Mouse (Mus musculus): ENCODE measurements around the gene Spib.
A peak's percentile ranks its signal among the peaks of the same experiment; 100 is the strongest.

Spib gene

GRCm38 (mm10) chr7:44548497-44549087, 16.7 kb upstream of the Spib start, which contains the start of gene Pold1:
Gene Pold1 (minus strand): TSS chr7:44548849.
- DNase-seq (ENCODE audit: low spot score), result peak; percentile 99

GRCm38 (mm10) chr7:44547725-44548124, 15.9 kb upstream of the Spib start:
- DNase-seq (ENCODE audit: low spot score), result no peak

DNA sequence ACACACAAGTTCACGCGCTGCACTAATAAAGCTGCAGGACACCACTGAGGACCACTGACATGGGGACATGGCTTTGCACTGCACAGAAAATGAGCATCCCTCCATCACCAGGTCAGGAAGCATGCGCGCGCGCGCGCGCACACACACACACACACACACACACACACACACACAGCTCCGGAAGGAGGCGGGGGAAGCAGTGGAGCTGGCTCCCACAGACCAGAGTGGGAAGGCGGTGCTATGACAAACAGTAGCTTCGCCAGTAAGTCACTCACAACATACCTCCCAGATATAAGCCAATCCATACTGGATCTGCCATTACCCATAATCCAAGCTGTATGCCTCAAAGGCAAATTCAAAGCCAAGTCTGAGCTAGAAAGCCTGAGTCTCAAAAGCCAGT, 15.2 kb upstream of the Spib start:
- no peak for DNase-seq (ENCODE audit: low spot score)

GRCm38 (mm10) chr7:44546274-44546673, 14.4 kb upstream of the Spib start:
- no peak for DNase-seq (ENCODE audit: low spot score)

DNA sequence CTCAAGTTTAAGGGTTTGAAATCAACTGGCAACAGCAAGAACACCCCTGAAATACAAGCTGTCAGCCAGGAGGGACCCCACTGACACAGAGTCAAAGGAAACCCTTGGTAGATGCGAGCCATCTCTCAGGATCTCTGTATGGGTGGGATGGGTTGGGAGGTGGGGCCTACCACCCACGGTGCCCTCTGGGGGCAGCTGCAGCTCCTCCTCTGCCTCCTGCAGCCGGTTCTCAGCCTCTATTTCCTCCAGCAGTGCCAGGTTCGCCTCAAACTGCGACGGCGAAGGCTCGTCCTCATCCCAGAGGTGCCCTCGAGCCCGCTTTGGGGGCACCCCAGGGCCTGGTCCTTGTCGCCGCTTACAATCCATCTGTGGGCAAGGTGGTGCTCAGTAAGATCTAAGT, 11.2 kb upstream of the Spib start:
- DNase-seq (ENCODE audit: low spot score), result no peak

- DNase-seq (ENCODE audit: low spot score), result no peak
Measured at GRCm38 (mm10) chr7:44542555-44542954, 10.7 kb upstream of the Spib start.

DNA sequence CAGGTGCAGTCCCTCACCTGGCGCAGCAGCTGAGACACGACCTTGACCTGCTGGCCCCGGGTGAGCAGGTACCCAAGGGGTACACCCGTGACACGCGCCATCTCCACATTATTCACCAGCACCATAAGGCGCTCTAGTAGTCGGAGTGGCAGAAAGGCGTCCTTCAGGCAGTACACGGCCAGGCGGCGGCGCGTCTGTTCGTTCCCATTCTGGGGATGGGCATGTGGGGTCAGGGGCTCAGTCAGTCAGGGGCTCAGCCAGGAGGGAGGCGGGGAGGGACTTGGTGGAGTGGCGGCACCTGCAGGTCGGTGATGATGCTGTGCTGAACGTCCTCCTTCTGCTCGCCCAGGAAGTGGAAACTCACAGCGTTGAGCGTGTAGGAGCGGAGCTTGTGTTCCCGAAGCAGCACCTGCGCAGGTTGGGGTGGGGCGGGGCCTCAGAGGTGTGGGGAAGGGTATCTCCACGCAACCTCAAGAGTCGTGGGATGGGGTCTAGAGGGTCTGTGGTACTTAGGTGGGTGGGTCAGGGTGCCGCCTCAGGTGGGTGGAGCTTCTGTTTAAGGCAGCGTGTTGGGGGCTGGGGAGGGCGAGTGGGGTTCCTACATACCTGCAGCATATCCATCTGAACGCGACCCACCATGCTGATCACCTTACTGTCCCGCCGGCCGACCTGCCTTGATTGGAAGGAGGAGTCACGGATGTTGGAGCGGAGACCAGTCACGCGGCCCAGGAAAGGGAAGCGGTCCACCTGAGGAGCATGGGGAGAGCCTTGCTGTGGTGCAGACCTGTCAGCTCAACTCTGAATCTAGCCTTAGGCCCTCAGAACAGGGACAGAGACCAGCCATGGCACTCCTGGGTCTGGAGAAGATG, 7.1 kb upstream of the Spib start:
- no peak for DNase-seq (ENCODE audit: low spot score)

DNA sequence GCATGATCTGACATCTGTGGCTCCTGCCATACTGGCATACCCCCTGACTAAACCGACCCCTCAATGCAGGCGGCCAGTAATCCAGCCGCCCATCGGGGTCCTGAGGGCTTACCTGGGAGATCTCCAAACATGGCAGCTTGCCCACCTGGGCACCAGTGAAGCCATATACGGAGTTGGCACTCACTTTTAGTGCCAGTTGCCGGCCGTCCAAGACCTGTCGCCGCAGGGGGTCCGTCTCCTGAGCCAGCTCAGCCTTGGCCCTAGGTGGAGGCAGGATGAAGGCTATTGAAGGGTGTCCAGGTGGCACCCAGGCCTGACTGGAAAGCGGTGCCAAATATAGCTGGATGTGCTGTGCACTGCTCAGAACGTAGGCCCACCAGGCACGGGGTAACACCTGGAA, 5.6 kb upstream of the Spib start:
- no peak for DNase-seq (ENCODE audit: low spot score)

DNA sequence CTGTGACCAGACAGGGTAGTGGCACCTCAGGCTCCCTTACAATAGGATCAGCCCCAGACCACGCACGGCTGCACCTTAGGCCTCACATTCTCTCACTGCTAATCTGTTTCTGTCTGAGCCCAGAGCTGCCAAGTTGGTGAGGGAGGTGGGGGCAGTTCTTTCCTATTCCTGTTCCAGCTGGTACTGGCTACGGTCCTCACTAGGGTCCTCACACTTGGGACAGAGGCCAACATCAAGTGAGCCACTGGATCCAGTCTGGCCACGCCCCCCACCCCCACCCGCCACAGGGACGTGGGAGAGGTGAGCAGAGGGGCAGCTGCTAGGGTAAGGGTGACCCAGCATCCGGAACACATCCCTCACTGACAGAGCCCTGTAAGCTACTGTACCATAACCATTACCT, 5.1 kb upstream of the Spib start:
- no peak for DNase-seq (ENCODE audit: low spot score)

- no peak for DNase-seq (ENCODE audit: low spot score)
Measured at GRCm38 (mm10) chr7:44536590-44536968, 4.7 kb upstream of the Spib start.

DNA sequence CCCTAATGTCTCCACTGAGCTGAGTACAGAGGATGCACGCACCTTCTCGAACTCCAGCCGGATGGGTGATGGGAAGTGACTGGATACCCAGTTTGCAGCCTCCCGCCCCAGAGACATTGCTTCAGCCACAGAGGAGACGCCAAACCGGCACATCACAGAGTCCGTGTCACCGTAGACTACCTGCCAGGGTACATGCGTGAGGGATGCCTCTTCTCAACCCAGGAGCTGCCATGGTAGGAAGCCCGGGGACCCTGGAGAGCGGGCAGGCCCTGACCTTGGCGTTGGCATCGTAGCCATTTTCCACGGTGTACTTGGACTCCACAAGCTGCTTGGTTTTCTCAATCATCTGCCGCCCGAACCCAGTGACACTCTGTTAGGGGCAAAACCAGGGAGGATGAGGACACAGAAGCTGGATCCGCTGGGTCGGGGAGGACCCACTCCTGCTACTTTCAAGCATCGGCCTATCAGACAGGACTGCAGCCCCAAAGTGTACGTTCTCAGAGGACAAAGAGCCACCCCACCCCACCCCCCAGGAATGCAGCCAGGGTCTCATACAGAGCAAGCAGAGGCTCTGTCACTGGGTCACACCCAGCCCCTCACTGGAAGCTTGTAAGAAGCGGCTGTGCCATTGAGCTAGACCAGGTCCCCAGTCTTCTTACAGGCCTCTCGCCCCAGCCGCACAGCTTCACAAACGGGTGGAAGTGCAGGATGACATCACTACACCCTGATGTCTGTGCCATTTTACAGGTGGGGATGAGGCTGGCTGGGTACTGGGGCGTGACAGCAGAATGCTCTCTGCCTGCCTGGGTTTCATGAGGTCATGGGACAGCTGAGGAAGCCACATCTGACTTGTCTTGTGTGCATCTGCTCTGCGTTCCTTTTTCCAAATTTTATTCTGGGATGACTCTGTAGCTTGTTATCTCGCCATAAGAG, 4.1 kb upstream of the Spib start:
- DNase-seq (ENCODE audit: low spot score), result no peak

DNA sequence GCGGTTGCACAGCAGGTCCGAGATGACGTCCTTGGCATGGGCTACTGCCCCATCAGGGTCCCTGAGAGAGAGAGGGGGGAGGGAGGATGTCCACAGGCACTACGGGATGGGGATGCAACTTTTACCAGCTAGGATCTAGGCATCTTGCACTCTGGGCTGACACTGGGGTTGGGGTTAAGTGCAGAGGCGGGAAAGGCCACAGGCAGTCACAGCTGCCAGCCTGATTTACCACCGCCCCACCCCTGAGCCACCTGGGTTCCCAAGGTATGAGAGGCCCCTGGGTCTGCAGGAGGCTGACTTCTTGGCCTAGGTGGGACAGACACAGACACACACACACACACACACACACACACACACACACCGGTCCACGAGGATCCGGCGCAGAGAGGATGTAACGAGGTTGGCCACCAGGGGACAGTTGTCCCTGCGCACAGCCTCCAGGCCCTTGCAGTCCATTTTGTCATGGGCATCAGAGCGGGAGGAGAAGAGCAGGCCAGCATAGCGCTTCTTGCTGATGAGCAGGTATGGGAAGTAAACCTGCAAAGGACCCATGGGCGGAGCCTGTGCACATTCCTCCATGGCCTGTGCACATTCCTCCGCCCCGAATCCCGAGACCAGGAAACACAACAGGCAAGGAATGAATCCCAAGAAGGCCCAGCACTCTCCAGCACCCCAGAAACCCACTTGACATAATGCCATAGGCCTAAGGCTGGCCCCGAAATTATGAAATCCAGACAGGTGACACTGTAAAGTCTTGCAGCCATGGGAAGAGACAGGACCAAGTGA, 3.0 kb upstream of the Spib start:
- DNase-seq (ENCODE audit: low spot score), result no peak

GRCm38 (mm10) chr7:44534242-44534641, 2.4 kb upstream of the Spib start:
- DNase-seq (ENCODE audit: low spot score), result no peak

DNA sequence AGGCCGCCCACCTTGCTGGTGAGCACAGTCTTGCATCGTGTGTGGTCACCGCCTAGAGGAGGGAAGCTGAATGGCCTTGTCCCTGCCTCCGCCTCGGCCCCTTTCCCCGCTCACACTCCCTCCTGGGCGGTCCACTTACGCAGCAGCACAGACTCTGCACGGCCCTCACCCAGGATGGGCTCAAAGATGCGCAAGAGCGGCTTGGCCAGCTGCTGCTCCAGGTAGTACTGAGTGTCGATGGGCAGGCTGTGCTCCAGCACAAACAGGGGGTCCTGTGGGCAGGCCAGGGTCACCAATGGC, 1.8 kb upstream of the Spib start:
- DNase-seq (ENCODE audit: low spot score), result no peak

GRCm38 (mm10) chr7:44532918-44533745, 1.3 kb upstream of the Spib start:
- no peak for DNase-seq (ENCODE audit: low spot score)

GRCm38 (mm10) chr7:44531207-44531606, 664 bp downstream of the Spib start:
- no peak for DNase-seq (ENCODE audit: low spot score)

DNA sequence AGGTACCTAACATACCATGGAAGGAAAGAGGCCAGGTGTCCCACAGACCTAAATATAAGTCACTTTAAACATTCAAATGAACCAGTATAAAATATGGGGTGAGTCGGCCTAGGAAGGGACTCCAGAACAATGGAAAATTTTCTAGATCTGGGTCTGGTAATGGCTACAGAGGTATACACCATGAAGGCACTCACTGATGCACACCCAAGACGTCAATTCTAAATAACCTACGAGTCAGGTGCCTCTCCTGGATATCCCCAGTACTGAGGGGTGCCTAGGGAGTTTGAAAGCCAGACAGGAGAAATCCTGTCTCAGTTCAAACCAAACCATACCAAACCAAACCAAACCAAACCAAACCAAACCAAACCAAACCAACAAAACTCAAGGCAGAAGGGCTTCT, 1.4 kb downstream of the Spib start:
- DNase-seq (ENCODE audit: low spot score), result no peak

DNA sequence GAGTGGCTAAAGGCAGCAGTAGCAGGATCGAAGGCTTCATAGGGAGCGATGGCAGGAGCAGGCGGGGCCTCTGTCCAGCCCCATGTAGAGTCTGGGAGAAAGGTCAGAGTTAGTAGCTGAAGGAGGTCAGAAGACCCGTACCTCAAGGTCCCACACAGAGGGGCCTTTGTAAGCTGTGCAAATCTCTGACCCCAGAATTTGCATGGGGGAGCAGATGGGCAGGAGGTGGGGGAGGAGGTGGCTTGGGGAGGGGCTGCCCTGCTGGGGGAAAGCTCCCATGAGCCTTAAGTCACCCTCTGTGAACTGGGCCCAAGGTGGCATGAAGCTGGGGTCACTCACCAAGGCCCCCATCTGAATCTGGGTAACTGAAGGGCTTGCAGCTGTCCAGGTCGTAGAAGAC, 2.4 kb downstream of the Spib start:
- no peak for DNase-seq (ENCODE audit: low spot score)

DNA sequence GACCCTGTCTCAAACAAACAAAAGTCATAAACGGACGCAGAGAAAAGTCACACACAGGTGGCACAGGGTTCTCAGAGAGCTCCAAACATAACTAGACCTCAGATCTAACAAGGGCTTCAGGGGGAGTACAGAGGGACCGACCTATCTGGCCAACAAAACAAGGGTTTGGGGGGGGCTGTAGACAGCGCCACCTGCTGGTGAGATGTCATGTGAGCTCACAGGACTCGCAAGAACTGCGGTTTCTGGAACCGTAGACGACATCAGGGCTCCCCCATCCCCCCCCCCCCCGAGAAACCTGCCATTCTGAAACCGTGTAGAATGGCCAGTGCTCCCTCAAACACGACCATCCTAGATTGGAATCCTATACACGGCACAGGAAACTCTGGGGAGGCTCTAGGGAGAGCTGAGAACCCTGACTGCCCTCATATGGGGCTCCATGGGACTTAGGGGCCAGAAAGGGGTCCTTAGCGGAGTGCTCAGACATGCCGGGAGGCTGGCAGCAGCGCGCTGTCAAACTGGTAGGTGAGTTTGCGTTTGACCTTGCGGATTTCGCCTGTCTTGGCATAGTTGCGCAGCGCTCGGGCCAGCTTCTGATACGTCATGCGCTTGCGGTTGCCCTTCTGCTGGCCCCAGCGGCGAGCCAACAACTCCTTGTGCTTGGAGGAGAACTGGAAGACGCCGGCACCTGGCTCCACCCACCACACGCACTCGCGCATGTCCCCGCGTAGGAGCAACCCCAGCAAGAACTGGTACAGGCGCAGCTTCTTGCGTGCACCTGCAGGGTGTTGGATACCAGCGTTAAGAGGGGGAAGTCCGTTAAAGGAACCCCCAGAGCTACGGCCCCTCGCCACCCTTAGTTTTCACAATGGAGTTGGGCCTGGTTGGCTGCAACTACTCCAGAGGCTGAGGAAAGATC, 4.1 kb downstream of the Spib start:
- peak; percentile 24 for DNase-seq (ENCODE audit: low spot score)

Measured in yolk sac, embryonic 10.5 days (tissue).